Mouse (Mus musculus): ENCODE results near the gene Stx11. TPM values are rescaled to one million over a fixed set of nuclear protein-coding genes. Genes with fewer than 3 reads are reported as not detected.
"Not testable (repeated sequence)": the region's sequence is repeated elsewhere in the genome, so short reads cannot be mapped to it uniquely, and the experiment has no call there.

The Stx11 gene
- polyA plus RNA-seq, 1 experiment: 10.5 TPM

- TF ChIP-seq CTCF (IDR thresholded peaks at IDR 0.05; ENCODE audit: borderline replicate concordance, control insufficient read depth, extremely low read depth, insufficient read depth, low read length, poor library complexity): no peak
- 3% methylated on average over 29 of the region's 29 CpGs for WGBS
- peak; percentile 19 for DNase-seq
- Histone ChIP-seq H3K27ac (ENCODE audit: control insufficient read depth, insufficient read depth, low read length) (no peak overlapping the region), H3K4me1 (replicated peaks; ENCODE audit: control insufficient read depth, insufficient read depth, low read length) (peaks cover 6% of the 10 kb centered on the region), H3K27me3 (ENCODE audit: control insufficient read depth, insufficient read depth, low read length) (no peaks in the 10 kb centered on the region), H3K36me3 (ENCODE audit: control insufficient read depth, insufficient read depth, low read length) (no peaks in the 10 kb centered on the region), H3K4me3 (ENCODE audit: control insufficient read depth, insufficient read depth, low read length) (peak overlapping the region; percentile 71)
Observed at GRCm38 (mm10) chr10:12963362-12964147, 543 bp downstream of the Stx11 start.

DNA sequence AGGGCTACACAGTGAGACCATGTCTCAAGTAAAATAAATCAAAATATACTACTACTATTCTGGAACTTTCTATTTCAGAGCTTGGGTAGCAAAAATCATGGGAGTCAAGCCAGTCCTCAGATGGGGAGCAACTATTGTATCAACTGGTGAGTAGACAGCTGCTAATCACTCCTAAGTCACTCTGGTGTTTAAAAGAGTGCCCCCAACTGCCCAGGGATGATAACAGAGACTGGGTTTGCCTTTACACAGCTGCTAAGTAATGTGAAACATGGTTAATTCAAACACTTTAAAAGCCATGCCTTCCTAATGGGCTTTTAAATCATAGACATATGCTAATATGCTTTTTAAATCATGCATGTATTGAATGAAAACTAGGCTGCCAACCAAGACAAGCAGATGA, 1.9 kb downstream of the Stx11 start:
- H3K4me1 ChIP-seq (replicated peaks; ENCODE audit: control insufficient read depth, insufficient read depth, low read length): peaks cover 6% of the 10 kb centered on the region
- H3K36me3 ChIP-seq (ENCODE audit: control insufficient read depth, insufficient read depth, low read length): no peaks in the 10 kb centered on the region
- TF ChIP-seq CTCF (IDR thresholded peaks at IDR 0.05; ENCODE audit: borderline replicate concordance, control insufficient read depth, extremely low read depth, insufficient read depth, low read length, poor library complexity) (no peak), POLR2A (IDR thresholded peaks at IDR 0.05; ENCODE audit: control insufficient read depth, extremely low read depth, insufficient read depth, low read length, poor library complexity) (no peak)
- H3K27me3 ChIP-seq (ENCODE audit: control insufficient read depth, insufficient read depth, low read length): no peaks in the 10 kb centered on the region
- no peak for DNase-seq
- no peak overlapping the region for H3K4me3 ChIP-seq (ENCODE audit: control insufficient read depth, insufficient read depth, low read length)
- no peak overlapping the region for H3K27ac ChIP-seq (ENCODE audit: control insufficient read depth, insufficient read depth, low read length)

DNA sequence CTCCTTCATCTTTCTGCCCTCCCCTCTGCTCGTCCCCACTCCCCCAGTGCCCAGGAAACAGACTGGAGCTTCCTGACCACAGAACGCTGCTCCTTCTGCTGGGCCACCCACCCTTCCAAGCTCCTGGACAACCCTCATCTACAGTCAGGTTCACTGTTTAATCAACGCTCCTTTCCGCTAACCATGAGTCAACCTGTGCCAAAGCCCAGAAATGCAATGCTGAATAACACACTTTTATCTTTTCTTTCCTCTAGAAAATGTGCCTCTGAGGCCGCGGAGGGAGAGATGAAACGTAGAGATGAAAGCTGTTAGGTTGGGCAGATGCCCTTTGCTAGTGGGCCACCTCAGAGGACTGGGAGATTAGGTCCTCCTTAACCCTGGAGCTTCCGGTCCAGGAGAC, 2.6 kb downstream of the Stx11 start:
- no peak overlapping the region for H3K27ac ChIP-seq (ENCODE audit: control insufficient read depth, insufficient read depth, low read length)
- DNase-seq: no peak
- peaks cover 6% of the 10 kb centered on the region for H3K4me1 ChIP-seq (replicated peaks; ENCODE audit: control insufficient read depth, insufficient read depth, low read length)
- 71% methylated on average over 8 of the region's 8 CpGs for WGBS
- H3K36me3 ChIP-seq (ENCODE audit: control insufficient read depth, insufficient read depth, low read length): no peaks in the 10 kb centered on the region
- no peaks in the 10 kb centered on the region for H3K27me3 ChIP-seq (ENCODE audit: control insufficient read depth, insufficient read depth, low read length)
- TF ChIP-seq CTCF (IDR thresholded peaks at IDR 0.05; ENCODE audit: borderline replicate concordance, control insufficient read depth, extremely low read depth, insufficient read depth, low read length, poor library complexity): no peak
- TF ChIP-seq POLR2A (IDR thresholded peaks at IDR 0.05; ENCODE audit: control insufficient read depth, extremely low read depth, insufficient read depth, low read length, poor library complexity): no peak
- H3K4me3 ChIP-seq (ENCODE audit: control insufficient read depth, insufficient read depth, low read length): no peak overlapping the region

- no peaks in the 10 kb centered on the region for H3K27me3 ChIP-seq (ENCODE audit: control insufficient read depth, insufficient read depth, low read length)
- H3K4me3 ChIP-seq (ENCODE audit: control insufficient read depth, insufficient read depth, low read length): no peak overlapping the region
- no peak for TF ChIP-seq CTCF (IDR thresholded peaks at IDR 0.05; ENCODE audit: borderline replicate concordance, control insufficient read depth, extremely low read depth, insufficient read depth, low read length, poor library complexity)
- no peak for TF ChIP-seq POLR2A (IDR thresholded peaks at IDR 0.05; ENCODE audit: control insufficient read depth, extremely low read depth, insufficient read depth, low read length, poor library complexity)
- H3K4me1 ChIP-seq (replicated peaks; ENCODE audit: control insufficient read depth, insufficient read depth, low read length): no peaks in the 10 kb centered on the region
- no peak for DNase-seq
- no peaks in the 10 kb centered on the region for H3K36me3 ChIP-seq (ENCODE audit: control insufficient read depth, insufficient read depth, low read length)
- 63% methylated on average over 4 of the region's 4 CpGs for WGBS
- no peak overlapping the region for H3K27ac ChIP-seq (ENCODE audit: control insufficient read depth, insufficient read depth, low read length)
Observed at GRCm38 (mm10) chr10:12957271-12957670, 6.8 kb downstream of the Stx11 start.

DNA sequence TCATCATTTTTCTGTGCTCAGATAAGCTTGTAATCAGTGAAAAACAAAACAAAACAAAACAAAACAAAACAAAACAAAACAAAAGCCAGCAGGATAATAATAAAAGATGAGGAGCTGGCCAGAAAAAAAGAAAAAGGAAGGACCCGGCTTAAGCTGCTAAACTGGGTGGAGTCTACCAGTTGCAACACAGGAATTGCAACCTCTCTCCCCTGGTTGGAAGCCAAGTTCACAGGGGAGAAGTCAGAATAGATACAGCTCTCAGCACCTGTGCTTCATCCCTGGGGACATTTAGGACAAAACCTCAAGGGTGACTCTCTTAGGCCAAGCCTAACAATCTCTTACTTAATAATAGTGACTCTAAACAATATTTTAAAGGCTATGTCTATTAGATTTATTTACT, 8.3 kb downstream of the Stx11 start:
- Histone ChIP-seq H3K4me3 (ENCODE audit: control insufficient read depth, insufficient read depth, low read length) (no peak overlapping the region), H3K27me3 (ENCODE audit: control insufficient read depth, insufficient read depth, low read length) (no peaks in the 10 kb centered on the region), H3K36me3 (ENCODE audit: control insufficient read depth, insufficient read depth, low read length) (no peaks in the 10 kb centered on the region), H3K27ac (ENCODE audit: control insufficient read depth, insufficient read depth, low read length) (no peak overlapping the region), H3K4me1 (replicated peaks; ENCODE audit: control insufficient read depth, insufficient read depth, low read length) (no peaks in the 10 kb centered on the region)
- 55% methylated on average over 1 of the region's 1 CpGs for WGBS
- TF ChIP-seq CTCF (IDR thresholded peaks at IDR 0.05; ENCODE audit: borderline replicate concordance, control insufficient read depth, extremely low read depth, insufficient read depth, low read length, poor library complexity): no peak
- no peak for TF ChIP-seq POLR2A (IDR thresholded peaks at IDR 0.05; ENCODE audit: control insufficient read depth, extremely low read depth, insufficient read depth, low read length, poor library complexity)
- DNase-seq: no peak

GRCm38 (mm10) chr10:12951358-12951757, 12.7 kb downstream of the Stx11 start:
- not testable (repeated sequence) for DNase-seq; H3K36me3 ChIP-seq (ENCODE audit: control insufficient read depth, insufficient read depth, low read length); H3K4me1 ChIP-seq (replicated peaks; ENCODE audit: control insufficient read depth, insufficient read depth, low read length); H3K27me3 ChIP-seq (ENCODE audit: control insufficient read depth, insufficient read depth, low read length); H3K27ac ChIP-seq (ENCODE audit: control insufficient read depth, insufficient read depth, low read length); H3K4me3 ChIP-seq (ENCODE audit: control insufficient read depth, insufficient read depth, low read length)
- 73% methylated on average over 4 of the region's 4 CpGs for WGBS

DNA sequence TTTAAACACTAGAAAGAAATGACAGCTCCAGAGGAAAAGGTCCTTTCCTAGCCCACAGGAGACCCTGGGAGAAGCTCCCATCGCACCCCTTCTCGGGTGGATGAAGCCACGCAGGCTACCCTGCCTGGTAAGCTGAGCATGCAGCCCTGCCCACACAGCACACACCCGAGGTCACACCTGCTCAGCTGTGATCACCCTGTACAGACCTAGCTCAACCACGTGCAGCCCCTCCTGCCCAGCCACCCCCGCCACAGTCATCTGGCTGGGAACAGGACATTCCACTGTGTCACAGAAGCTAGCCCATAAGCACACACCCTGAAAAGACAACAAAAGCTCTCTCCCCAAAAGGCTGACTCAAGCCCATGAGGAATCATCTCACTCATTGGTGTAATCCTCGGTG, 14.8 kb downstream of the Stx11 start:
- no peak for TF ChIP-seq POLR2A (IDR thresholded peaks at IDR 0.05; ENCODE audit: control insufficient read depth, extremely low read depth, insufficient read depth, low read length, poor library complexity)
- no peak for TF ChIP-seq CTCF (IDR thresholded peaks at IDR 0.05; ENCODE audit: borderline replicate concordance, control insufficient read depth, extremely low read depth, insufficient read depth, low read length, poor library complexity)
- H3K4me3 ChIP-seq (ENCODE audit: control insufficient read depth, insufficient read depth, low read length): no peak overlapping the region

More for the DNA sequence above, 14.8 kb downstream of the Stx11 start:
- Histone ChIP-seq H3K36me3 (ENCODE audit: control insufficient read depth, insufficient read depth, low read length) (no peaks in the 10 kb centered on the region), H3K4me1 (replicated peaks; ENCODE audit: control insufficient read depth, insufficient read depth, low read length) (no peaks in the 10 kb centered on the region), H3K27ac (ENCODE audit: control insufficient read depth, insufficient read depth, low read length) (no peak overlapping the region), H3K27me3 (ENCODE audit: control insufficient read depth, insufficient read depth, low read length) (no peaks in the 10 kb centered on the region)
- 64% methylated on average over 7 of the region's 7 CpGs for WGBS
- no peak for DNase-seq
